Mouse (Mus musculus) cerebellum, adult 2 months (tissue): ENCODE data around the gene Carhsp1. TPM values are rescaled to one million over a fixed set of nuclear protein-coding genes. Genes with fewer than 3 reads are reported as not detected.

Experiments used
- DNase-seq, 2 experiments: peaks; one replicate each; pipeline ENCODE4 v3.0.0; 2021
- H3K27ac ChIP-seq: fragments of 200-500 bp; 2 replicates; pipeline ENCODE4 v1.5.1; 2012; ENCODE audit warnings: low read length, control low read depth, inconsistent platforms; ENCODE audit not compliant: insufficient read depth
- H3K27me3 ChIP-seq: fragments of 200-500 bp; 2 replicates; pipeline ENCODE4 v1.6.1; 2012; ENCODE audit warnings: inconsistent platforms, mild to moderate bottlenecking, low read length, moderate library complexity; ENCODE audit not compliant: control insufficient read depth, insufficient read depth
- H3K4me1 ChIP-seq: fragments of 200-500 bp; 2 replicates; pipeline ENCODE4 v1.6.1; 2011; ENCODE audit warnings: low read length; ENCODE audit not compliant: control insufficient read depth, insufficient read depth
- H3K4me3 ChIP-seq: fragments of 200-500 bp; replicated peaks from 2 replicates; pipeline ENCODE3; 2011; ENCODE audit warnings: mild to moderate bottlenecking, low read depth, low read length, control low read depth; ENCODE audit not compliant: insufficient read depth
- CTCF ChIP-seq: fragments of 200-500 bp; IDR thresholded peaks from 2 replicates; pipeline ENCODE4 v1.5.1; 2011; ENCODE audit warnings: low read depth, mild to moderate bottlenecking, control low read depth, low read length, moderate library complexity, borderline replicate concordance; ENCODE audit not compliant: insufficient read depth
- POLR2A ChIP-seq: fragments of 200-500 bp; IDR thresholded peaks from 2 replicates; pipeline ENCODE4 v1.6.1; 2011; ENCODE audit warnings: low read length, control low read depth, borderline replicate concordance; ENCODE audit not compliant: insufficient read depth
- WGBS: fragments of 180-500 bp; shearing (Covaris S2); methylation state at CpG from one replicate; pipeline ENCODE4 v1.1.7; 2018; 5-methylcytosine and 5-hydroxymethylcytosine counted together
- polyA plus RNA-seq: library from polyadenylated mRNA; depleted of rRNA; stranded (reverse); fragments of >200 nt; gene quantifications from 2 replicates; pipeline ENCODE4 v1.2.3, GENCODE M21; 2012

Carhsp1 gene
- polyA plus RNA-seq, 1 experiment = 50.0 TPM

GRCm38 (mm10) chr16:8645546-8645945 is 26.4 kb downstream of the Carhsp1 start:
- WGBS = 88% methylated on average over 6 of the region's 6 CpGs
- Histone ChIP-seq H3K4me1 (no peaks in the 10 kb centered on the region), H3K27ac (peak overlapping the region; percentile 34; the same call in 1 of the 2 replicates), H3K4me3 (no peak overlapping the region), H3K27me3 (no peaks in the 10 kb centered on the region)
- TF ChIP-seq CTCF = no peak
- no peak for DNase-seq

GRCm38 (mm10) chr16:8643855-8644254 is 28.1 kb downstream of the Carhsp1 start:
- TF ChIP-seq POLR2A (no peak), CTCF (peak; percentile 76)
- DNase-seq = peak; percentile 33 to 38
- H3K27ac ChIP-seq = no peak overlapping the region
- 73% methylated on average over 2 of the region's 2 CpGs for WGBS
- no peaks in the 10 kb centered on the region for H3K27me3 ChIP-seq
- no peak overlapping the region for H3K4me3 ChIP-seq
- no peaks in the 10 kb centered on the region for H3K4me1 ChIP-seq

GRCm38 (mm10) chr16:8639466-8640191 is 32.3 kb downstream of the Carhsp1 start:
- Histone ChIP-seq H3K4me1 (peaks cover 7% of the 10 kb centered on the region; the same call in 1 of the 2 replicates), H3K4me3 (no peak overlapping the region), H3K27ac (no peak overlapping the region), H3K27me3 (no peaks in the 10 kb centered on the region)
- TF ChIP-seq POLR2A (no peak), CTCF (no peak)
- no peak for DNase-seq
- 92% methylated on average over 11 of the region's 11 CpGs for WGBS

GRCm38 (mm10) chr16:8638131-8638530 is 33.8 kb downstream of the Carhsp1 start:
- Histone ChIP-seq H3K4me3 (peak overlapping the region; percentile 70), H3K27me3 (no peaks in the 10 kb centered on the region), H3K27ac (no peak overlapping the region), H3K4me1 (peaks cover 7% of the 10 kb centered on the region; the same call in 1 of the 2 replicates)
- DNase-seq = no peak
- TF ChIP-seq CTCF = no peak
- TF ChIP-seq POLR2A = no peak
- WGBS = 42% methylated on average over 7 of the region's 7 CpGs

GRCm38 (mm10) chr16:8637217-8638051 is 34.5 kb downstream of the Carhsp1 start, which contains the start of the genes Pmm2 and Tmem186:
Gene Pmm2, plus strand, starts transcription at chr16:8637674.
Gene Tmem186, minus strand, starts transcription at chr16:8637712.
- no peaks in the 10 kb centered on the region for H3K27me3 ChIP-seq
- DNase-seq = peak; percentile 90 to 92
- H3K4me3 ChIP-seq = peak within 1 kb of the TSS; percentile 70
- H3K4me1 ChIP-seq = peaks cover 7% of the 10 kb centered on the region; the same call in 1 of the 2 replicates
- TF ChIP-seq POLR2A (peak; percentile 60; the same call in 1 of the 2 replicates), CTCF (no peak)
- peak within 1 kb of the TSS; percentile 56; the same call in 1 of the 2 replicates for H3K27ac ChIP-seq
- WGBS = under 1% methylated on average over 59 of the region's 59 CpGs

GRCm38 (mm10) chr16:8636867-8637216 is 35.1 kb downstream of the Carhsp1 start:
- TF ChIP-seq POLR2A (no peak), CTCF (no peak)
- WGBS = under 1% methylated on average over 13 of the region's 13 CpGs
- peak overlapping the region; percentile 6; the same call in 1 of the 2 replicates for H3K27ac ChIP-seq
- H3K27me3 ChIP-seq = no peaks in the 10 kb centered on the region
- H3K4me1 ChIP-seq = peaks cover 7% of the 10 kb centered on the region; the same call in 1 of the 2 replicates
- H3K4me3 ChIP-seq = peak overlapping the region; percentile 70
- no peak for DNase-seq

GRCm38 (mm10) chr16:8631428-8631827 is 40.5 kb downstream of the Carhsp1 start:
- Histone ChIP-seq H3K4me3 (no peak overlapping the region), H3K4me1 (peaks cover 7% of the 10 kb centered on the region; the same call in 1 of the 2 replicates), H3K27me3 (no peaks in the 10 kb centered on the region; the same call in 1 of the 2 replicates), H3K27ac (no peak overlapping the region)
- 91% methylated on average over 5 of the region's 5 CpGs for WGBS
- no peak for DNase-seq
- TF ChIP-seq CTCF = no peak
- no peak for TF ChIP-seq POLR2A
